Mouse (Mus musculus) thymus, postnatal 0 days (tissue): ENCODE results near the gene Sv2c. TPM values are rescaled to one million over a fixed set of nuclear protein-coding genes. Genes with fewer than 3 reads are reported as not detected.
"Not testable (repeated sequence)": the region's sequence is repeated elsewhere in the genome, so short reads cannot be mapped to it uniquely, and the experiment has no call there.

Experiments
- DNase-seq: peaks from one replicate; pipeline ENCODE4 v3.0.0-alpha.2; 2015; ENCODE audit warnings: low spot score
- polyA plus RNA-seq: library from polyadenylated mRNA; unstranded; fragments of >200 nt; fragmentation: Nextera tagmentation; extraction: Ambion mirVana; gene quantifications from 2 replicates; pipeline ENCODE4 v1.2.1, GENCODE M21; 2015

Sv2c gene
- 0.39 and 1.1 TPM in 2 replicates for polyA plus RNA-seq

DNA sequence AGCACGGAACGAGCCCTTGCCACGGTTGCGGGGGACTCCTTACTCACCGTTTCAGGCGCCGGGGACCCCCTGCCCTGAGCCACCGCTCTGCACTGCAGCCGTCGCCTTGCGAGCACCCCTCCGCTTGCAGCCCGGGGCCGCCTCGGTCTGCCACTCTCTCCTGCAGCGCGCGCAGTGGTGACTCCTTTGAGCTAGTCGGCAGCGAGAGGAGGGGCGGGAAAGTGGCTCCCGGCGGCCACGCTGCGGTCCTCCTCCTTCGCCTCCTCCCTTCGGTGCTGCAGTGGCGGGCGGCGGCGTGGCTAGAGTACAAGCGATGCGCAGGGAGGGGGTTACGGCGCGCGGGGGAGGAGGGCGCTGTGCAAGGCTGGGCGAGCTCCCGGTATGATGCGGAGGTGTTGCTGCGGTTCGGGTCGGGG lies at the start of gene Sv2c:
Gene Sv2c, minus strand, starts transcription at position 177 of the 416 bp plus-strand sequence.
- no peak for DNase-seq

DNA sequence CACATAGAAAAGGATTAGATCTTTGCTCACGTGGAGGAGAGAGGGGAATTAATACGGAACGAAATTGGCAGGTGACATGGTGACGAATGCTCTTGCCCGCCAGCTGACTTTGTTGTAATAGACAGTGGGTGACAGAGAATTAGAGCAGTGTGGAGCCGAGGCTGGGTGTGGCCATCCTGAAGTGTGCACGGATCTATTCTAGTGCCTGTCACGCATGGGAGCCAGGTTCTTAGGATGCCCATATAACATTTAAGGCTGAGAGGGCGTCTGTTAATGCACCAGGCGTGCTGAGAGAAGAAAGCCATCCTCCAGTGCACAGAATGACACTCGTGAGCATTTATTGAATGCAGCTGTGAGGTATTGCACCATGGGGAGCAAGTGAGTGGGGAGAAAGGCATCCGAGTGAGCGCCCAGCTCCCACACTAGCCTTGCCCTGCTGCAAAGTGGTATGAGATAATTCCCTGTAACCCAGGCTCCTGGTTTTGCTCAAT lies 48.3 kb upstream of the Sv2c start:
- no peak for DNase-seq

DNA sequence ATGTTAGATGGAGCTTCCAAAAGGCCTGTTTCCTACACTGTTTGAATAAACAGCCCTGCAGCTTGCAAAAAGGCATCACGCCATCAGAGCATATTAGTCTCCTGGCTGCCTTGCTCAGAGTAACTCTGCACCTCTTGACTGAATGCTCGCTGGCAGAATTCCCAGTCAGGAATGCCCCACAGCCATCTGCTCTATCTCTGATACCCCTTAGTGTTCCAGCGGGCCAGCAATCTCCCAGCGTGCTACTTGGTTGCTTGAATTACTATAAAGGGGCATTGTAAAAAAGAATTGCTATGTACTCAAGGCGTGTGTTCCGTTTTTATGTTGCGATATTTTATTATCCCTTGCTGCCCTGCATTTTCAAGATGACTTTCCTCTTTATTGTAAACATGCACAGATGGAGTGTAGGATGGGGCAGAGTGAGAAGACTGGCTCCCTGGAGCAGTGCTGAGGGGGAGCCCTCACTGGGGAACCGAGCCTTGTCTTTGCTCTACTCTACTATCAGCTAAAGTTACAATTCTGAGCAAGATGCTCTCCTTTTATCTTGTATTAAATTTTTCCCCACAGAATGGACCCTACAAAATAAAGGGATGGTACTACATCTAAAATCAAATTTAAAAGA lies 43.3 kb upstream of the Sv2c start:
- DNase-seq, result no peak

DNA sequence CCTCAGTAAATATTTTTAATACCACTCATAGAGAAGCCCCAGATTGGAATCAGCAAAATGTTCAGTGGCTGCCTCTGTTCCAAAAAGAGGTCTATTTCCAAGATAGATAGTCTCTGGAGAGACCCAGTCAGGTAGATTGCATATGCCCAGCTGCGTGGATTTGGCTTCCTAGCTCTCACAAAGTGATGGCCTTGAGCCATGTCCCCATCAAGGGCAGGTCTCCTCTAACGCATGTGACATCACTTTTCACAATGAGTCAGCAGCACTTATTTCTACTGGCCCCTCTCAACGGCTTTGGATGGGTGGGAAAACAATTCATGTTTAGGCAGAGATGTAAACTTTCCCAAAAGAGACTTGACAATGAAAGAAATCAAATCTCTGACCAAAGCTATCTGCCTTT lies 41.3 kb upstream of the Sv2c start:
- no peak for DNase-seq

DNA sequence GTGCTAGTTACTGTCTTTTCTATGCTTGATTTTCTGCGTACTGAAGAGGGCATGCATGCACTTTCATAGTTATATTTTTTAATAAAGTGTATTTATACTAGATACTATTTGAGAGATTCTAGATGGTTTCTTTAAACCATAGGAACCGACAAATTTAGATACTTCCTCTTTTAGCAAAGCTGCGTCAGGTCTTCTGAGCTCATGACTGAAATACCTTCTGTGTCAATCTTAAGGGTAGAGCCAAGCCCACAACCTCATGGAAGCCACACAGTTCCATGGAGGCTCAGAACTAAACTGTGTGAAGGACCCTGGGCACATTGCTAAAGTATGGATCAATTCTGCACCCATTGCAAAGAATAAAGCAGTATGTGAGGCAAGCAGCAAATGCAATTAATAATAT lies 39.9 kb upstream of the Sv2c start:
- DNase-seq, result no peak

DNA sequence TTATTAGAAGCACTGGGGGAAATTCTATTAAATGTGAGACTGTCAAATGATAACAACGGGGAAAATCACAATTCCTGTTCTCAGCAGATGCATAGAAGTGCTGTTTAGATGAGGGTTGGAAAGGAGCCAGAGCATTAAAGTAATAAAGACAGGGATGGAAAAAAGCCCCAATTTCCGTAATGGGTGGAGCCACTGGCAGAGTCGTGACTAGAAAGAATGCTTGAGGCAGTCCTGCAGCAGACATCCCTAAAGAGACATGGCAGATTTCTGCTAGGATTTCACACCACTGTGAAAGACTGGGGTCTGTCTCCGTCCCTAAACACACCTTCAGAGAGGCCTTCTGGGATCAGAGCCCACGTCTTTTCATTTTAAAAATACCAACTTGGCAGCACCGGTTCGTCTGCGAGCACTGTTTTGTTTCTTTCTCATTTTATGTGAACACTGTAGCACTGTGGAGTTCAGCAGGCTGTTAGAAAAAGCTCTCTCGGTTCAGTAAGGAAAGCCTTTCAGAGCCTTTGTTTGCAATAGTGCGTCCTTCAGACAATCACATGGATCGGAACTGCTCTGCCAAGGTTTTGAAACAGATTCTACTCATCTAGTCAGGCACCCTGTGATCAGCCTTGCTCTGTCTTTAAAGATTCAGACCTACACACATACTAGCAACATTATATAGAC lies 36.8 kb upstream of the Sv2c start:
- no peak for DNase-seq

DNA sequence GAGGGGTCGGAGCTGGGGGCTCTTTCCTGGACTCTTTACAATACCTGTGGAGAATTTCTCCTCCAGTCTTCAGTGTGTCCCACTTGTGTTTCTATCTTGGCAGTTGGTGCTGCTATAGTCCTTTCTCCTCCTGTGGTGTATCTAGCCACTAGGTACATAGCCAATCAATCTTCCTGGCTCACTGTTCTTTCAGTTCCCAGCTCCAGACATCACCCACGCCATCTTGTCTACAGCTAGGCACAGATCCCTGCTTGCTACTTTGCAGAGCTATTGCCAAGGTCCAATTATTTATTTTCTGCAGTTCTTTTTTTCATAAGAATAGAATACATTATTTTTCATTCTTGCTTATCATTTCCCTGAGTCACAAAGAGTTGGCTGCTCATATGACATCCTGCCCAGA lies 34.2 kb upstream of the Sv2c start:
- no peak for DNase-seq

DNA sequence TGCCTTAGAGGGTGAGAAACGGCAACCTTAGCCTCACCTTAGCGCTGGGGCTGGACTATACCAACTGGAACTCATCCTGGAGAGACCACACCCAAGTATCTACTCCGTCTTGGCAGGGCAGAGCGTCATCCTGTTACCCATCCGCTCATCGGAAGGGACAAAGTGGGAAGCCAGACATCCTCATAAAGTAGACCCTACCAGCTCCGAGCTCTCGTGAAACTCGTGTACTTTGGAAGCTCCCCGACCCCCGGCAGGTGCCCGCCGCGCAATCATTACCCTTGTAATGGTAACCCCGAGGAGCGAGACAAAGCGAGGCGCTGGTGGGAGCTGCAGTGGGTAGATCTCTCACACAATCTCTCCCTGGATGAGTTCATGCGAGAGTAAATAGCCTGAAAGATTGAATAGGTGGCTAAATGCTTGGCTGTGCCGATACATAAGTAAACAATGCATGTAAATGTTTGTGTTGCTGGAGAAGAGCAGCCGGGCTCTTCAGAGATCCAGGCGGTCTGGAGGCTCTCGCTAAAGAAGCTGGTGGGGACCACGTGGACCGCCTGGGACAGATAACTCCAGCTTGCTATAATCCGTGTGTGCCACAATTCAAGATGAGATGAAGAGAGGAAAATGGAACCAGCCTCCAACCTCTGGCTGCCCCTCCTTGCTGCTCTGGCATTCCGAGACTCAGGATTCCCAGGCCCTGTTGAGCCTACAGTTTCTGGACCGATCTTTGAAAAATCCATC lies 1.2 kb upstream of the Sv2c start:
- DNase-seq, result no peak

DNA sequence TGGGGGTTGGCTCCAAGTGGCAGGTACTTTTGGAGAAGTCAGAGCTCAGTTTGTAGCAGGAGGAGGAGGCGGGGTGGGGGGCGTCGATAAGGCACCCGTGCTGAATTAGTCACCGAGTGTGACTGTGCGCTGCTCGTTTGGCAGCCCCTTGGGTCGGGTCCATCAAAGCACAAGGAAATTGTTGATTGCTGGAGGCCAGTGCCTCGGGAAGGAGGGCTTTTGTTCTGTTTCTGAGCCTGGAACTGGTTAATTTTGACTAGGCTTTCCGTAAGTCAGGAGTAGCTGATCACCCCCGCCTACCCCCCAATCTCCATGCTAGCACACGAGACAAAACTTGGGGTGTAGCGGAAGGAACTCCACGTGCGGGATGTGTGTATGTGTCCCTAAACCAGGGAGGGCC lies 456 bp upstream of the Sv2c start:
- DNase-seq, result no peak

DNA sequence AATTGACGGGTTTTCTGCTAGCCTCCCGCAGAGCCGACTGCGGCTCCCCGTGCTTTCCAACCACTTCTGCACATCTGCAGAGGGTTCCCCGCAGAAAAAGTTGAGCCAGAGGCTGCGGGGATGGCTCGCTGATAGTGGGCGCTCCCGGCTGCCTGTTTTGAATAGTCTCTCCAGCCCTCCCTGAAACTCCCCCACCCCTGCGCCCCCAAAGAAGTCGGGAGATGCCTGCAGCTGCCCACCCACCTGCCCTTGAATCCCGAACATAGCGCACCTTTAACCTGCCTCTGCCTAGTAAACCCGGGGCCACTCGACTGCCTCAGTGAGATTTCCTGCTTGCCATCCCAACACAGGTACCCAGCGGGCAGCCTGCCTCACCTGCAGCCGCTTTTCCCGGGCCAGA lies 466 bp downstream of the Sv2c start:
- no peak for DNase-seq

DNA sequence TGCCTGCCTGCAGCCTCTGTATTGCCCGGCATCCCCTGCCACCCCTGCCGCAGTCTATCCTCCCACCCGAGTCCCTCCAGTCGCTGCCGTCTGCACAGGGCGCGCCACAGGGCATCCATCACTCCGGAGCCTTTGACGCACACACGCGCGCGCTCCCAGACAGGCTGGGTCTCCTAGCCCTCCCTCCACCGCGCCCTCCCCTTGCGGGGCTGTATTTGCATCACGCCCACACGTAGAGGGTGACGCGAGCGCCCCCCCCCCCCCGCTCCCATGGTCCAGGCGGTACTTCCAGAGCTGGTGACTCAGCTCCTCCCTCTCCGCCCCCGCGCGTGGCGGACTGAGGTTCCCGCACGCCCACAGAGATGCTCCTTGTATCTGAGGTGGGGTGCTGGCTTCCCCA lies 1.3 kb downstream of the Sv2c start:
- no peak for DNase-seq

DNA sequence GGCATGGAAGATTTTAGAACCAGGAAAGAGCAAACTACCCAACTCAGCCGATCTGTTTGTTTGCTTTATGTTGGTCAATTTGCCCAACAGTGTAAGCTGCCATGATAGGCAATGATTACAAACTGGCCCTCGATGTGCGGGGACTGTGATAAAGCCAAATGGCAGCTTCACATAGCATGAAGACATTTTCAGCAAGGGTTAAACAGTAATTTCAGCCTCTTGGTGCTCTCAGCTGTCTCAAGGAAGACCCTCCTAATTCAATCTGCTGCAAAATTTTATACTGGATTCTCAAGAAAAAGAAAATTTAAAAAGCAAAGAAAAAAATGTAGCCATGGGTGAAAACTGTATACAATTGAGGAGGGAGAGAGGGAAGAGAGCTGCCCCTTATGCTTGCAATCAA lies 3.3 kb downstream of the Sv2c start:
- no peak for DNase-seq

DNA sequence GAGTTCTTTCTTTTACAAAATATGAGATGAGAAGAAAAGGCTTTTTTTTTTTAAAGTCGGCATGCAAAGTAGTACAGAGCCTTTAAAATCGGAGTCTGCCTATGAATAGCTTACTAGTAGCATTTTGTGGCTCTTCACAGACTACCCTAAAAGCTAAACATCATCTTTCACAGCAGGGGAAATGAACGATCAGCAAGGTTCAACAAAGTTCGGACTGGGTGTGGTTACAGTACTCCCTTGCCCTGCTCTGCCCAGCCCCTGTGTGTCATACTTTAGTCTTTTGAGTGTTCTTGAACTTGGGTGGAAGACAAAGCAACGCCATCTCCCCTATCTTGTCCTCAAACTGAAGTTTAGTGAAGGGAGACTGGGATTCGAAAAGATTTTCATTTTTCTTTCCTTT lies 5.7 kb downstream of the Sv2c start:
- DNase-seq, result no peak

DNA sequence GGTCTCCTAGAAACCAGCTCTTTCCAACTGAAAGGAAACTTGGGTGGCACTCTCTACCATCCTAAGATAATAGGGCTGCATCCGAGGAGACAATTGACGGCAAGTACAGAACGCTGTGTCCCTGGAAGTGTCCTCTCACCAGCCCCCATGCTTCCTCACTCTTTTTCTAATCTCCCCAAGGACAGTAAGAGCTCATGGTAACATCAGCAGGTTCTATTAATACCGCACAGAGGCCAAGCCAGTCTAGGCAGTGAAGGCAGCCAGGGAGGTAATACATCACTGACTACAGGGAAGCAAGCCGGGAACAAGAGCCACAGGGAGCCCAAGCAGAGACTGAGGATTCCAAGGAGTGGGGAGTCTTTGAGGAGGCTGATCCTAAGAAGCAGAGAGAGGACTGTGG lies 7.4 kb downstream of the Sv2c start:
- DNase-seq, result no peak

DNA sequence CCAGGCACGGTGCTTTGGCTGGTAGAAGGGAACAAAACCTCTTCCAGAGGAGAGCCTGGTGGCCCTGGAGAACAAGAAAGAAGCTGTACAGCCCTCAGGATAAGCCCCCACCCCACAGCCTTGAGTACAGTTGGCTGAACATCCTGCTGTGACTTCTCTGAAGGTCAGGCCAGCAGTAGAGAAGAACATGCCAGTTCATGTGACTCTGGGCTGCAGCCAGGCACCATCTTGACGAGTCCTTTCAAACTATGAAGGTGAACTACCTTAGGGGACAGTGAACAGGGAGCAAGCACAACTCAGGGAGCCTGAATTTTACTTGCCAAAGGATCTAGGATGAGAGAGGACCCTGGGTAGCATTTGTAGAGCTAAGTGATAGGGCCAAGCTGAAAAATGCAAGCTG lies 19.7 kb downstream of the Sv2c start:
- DNase-seq, result no peak

DNA sequence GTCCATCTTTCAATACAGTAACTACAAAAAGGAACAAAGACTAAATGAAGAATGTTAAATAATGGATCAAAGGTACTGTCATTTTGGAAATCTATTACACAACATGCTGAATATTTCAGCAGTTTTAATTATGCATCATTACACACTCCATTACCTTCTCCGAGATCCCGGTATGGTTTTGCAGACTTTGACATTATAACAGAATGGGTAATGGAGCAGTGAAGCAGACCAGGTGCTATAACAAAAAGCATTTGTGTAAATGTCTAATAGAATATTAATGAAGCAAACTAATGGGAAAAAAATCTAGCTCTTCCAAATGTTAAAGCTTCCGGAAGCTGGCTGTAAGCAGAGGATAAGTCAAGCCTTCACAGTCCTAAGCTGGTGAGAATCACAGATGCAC lies 21.6 kb downstream of the Sv2c start:
- DNase-seq, result no peak

DNA sequence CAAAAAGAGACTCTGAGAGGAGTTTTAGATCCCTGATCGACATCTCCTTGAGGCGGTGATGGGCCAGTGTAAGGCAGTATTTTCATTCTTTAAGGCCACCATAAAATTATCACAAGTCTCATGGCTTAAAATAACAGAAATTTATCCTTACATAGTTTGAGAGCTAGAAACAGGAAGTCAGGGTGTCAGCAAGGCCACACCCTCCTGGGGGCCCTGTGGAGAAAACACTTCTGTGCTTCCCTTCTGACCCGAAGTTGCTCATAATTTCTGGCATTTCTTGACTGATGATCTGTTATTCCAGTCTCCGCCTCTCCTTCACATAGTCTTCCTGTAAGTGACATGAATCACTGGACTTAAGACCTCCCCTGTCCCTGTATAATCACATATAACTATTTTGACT lies 26.0 kb downstream of the Sv2c start:
- DNase-seq, result no peak

DNA sequence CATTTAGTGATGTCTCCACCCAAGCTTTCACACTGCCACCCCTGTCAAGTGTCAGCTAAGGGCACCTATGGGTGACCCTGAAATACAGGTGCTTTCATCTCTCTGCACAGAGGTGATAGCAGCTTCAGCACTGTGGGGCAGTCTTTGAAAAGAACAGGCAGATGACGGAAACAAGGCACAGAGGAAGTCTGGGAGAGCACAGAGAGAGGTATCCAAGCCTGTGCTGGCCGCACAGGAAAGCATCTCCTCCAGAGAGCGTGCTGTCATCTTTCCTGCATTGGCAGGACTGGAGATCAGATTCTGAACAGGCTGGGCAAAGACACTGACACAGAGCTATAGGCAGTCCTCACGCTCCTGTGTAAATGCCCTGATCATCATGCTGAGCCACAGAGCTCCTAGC lies 41.4 kb downstream of the Sv2c start:
- DNase-seq, result no peak

DNA sequence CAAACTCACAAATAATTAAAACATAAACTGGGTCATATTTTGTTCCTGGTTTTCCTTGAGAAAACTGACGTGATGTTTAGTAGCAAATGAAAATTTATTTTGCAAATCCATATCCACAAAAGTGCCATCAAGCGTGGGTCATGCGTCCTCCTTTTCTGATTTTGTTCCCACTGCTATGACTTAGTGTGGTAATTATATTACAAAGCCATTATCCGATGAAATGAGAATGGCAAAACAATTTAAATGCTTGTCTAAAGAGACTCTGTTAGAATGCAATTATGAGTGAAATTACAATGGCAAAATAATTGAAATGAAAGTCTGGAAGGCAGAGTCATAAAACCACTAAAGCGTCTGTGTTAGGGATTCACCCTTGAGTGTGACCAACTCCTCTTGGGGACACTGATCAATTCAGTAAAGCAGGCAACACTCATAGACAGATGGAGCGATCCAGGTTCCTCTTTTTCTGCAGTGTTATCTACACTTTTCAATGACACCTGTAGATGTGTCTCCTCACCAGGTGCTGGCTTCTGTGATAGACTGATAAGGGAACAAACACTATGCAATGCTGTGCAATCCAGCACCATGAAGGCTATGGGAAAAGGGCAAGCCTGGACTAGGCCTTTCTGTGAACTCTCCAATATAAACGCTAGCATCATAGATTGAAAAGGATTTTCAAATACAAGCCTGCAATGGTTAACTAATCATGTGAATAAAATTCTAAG lies 46.6 kb downstream of the Sv2c start:
- DNase-seq, result no peak

DNA sequence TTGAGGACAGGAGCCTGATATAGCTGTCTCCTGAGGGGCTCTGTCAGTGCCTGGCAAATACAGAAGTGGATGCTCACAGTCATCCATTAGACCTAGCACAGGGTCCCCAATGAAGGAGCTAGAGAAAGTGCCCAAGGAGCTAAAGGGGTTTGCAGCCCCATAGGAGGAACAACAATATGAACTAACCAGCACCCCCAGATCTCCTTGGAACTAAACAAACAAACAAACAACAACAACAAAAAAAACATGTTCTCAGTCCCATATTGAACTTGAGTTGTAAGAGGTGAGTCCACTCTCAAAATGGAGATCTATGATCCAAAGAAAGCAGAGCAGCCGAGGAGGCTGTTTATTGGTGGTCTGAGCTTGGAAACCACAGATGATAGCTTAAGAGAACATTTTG lies 50.6 kb downstream of the Sv2c start, which contains the start of gene Gm17190:
Gene Gm17190, plus strand, starts transcription at position 301 of the 400 bp plus-strand sequence.
- not testable (repeated sequence) for DNase-seq

DNA sequence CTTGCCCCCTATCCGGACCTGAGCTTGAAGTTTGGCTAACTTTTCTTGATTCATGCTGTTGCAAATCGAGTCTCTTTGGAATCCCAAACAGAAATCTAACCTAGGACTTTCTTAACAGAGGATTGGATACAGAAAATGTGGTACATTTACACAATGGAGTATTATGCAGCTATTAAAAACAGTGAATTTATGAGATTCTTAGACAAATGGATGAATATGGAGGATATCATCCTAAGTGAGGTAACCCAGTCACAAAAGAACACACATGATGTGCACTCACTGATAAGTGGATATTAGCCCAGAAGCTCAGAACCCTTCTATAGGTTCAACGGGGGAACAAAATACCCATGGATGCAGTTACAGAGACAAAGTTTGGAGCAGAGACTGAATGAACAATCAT lies 51.1 kb downstream of the Sv2c start, which contains the start of gene Gm20075:
Gene Gm20075, minus strand, starts transcription at position 101 of the 400 bp plus-strand sequence.
- DNase-seq, result not testable (repeated sequence)

DNA sequence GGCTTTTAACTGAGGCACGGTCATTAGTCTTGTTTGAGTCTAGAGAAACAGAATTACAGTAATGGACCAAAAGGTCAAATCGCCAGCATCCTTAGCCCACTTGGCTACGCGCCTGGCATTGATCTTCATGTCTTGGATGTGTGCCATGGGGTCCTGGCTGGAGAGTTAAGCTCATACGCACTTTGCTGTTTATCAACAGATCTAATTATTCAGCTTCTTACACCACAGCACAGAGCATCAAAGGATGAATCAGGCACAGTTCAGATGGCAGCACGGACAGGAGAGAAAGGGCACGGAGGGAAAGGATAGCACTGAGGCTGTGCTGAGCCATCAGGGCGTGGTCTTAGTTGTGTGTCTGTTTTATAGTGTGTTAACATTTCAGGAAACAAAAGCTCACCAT lies 58.8 kb downstream of the Sv2c start:
- no peak for DNase-seq
